Mouse (Mus musculus) forebrain, postnatal 0 days (tissue): ENCODE results near the gene Rnf150. TPM values are rescaled to one million over a fixed set of nuclear protein-coding genes. Genes with fewer than 3 reads are reported as not detected.
"Not testable (repeated sequence)": the region's sequence is repeated elsewhere in the genome, so short reads cannot be mapped to it uniquely, and the experiment has no call there.

Experiments used
- ATAC-seq: fragments of 200-750 bp; cut with Nextera tagmentation; 2 replicates; pipeline ENCODE4 v1.8.0; 2017; ENCODE audit warnings: mild to moderate bottlenecking, moderate library complexity
- DNase-seq: peaks from one replicate; pipeline ENCODE4 v3.0.0-alpha.2; 2015
- H3K27ac ChIP-seq: fragments of 300-500 bp; sonication (generic); 2 replicates; pipeline ENCODE4 v1.5.1; 2014; ENCODE audit warnings: low read depth, mild to moderate bottlenecking, antibody characterized with exemption, low read length, moderate library complexity, mixed read lengths
- H3K27me3 ChIP-seq: fragments of 300-500 bp; sonication (generic); 2 replicates; pipeline ENCODE4 v1.6.1; 2014; ENCODE audit warnings: mild to moderate bottlenecking, low read length, mixed read lengths; ENCODE audit not compliant: insufficient read depth
- H3K36me3 ChIP-seq: fragments of 300-500 bp; sonication (generic); 2 replicates; pipeline ENCODE4 v1.6.1; 2014; ENCODE audit warnings: mild to moderate bottlenecking, moderate library complexity; ENCODE audit not compliant: insufficient read depth
- H3K4me1 ChIP-seq: fragments of 300-500 bp; sonication (generic); 2 replicates; pipeline ENCODE4 v1.6.1; 2014; ENCODE audit warnings: antibody characterized with exemption; ENCODE audit not compliant: insufficient read depth
- H3K4me2 ChIP-seq: fragments of 300-500 bp; sonication (generic); 2 replicates; pipeline ENCODE4 v1.6.1; 2014; ENCODE audit warnings: low read depth, mild to moderate bottlenecking, moderate library complexity
- H3K4me3 ChIP-seq: fragments of 300-500 bp; sonication (generic); 2 replicates; pipeline ENCODE4 v1.5.1; 2014; ENCODE audit warnings: low read depth, low read length, mixed read lengths
- H3K9ac ChIP-seq: fragments of 300-500 bp; sonication (generic); 2 replicates; pipeline ENCODE4 v1.6.1; 2014; ENCODE audit warnings: mild to moderate bottlenecking
- H3K9me3 ChIP-seq: fragments of 300-500 bp; sonication (generic); 2 replicates; pipeline ENCODE4 v1.6.1; 2016; ENCODE audit warnings: low read length
- CTCF ChIP-seq: sonication (generic); IDR thresholded peaks from 2 replicates; pipeline ENCODE4 v1.5.1; 2016; ENCODE audit warnings: antibody characterized with exemption, control low read depth, low read depth
- WGBS: fragments of 180-500 bp; shearing (Covaris S2); extraction: QIAGEN DNeasy Blood & Tissue Kit; methylation state at CpG from one replicate; pipeline ENCODE4 v1.1.7; 2014; 5-methylcytosine and 5-hydroxymethylcytosine counted together
- polyA plus RNA-seq: library from polyadenylated mRNA; unstranded; fragments of >200 nt; fragmentation: Nextera tagmentation; extraction: Ambion mirVana; gene quantifications from 2 replicates; pipeline ENCODE4 v1.2.1, GENCODE M21; 2015
- total RNA-seq: library from RNA; depleted of rRNA; stranded (reverse); fragments of >200 nt; gene quantifications from 2 replicates; pipeline ENCODE4 v1.2.3, GENCODE M21; 2014

Gene Rnf150
- total and polyA plus RNA-seq, 2 experiments from 2014 or later = 1.3 to 12.3 TPM

DNA sequence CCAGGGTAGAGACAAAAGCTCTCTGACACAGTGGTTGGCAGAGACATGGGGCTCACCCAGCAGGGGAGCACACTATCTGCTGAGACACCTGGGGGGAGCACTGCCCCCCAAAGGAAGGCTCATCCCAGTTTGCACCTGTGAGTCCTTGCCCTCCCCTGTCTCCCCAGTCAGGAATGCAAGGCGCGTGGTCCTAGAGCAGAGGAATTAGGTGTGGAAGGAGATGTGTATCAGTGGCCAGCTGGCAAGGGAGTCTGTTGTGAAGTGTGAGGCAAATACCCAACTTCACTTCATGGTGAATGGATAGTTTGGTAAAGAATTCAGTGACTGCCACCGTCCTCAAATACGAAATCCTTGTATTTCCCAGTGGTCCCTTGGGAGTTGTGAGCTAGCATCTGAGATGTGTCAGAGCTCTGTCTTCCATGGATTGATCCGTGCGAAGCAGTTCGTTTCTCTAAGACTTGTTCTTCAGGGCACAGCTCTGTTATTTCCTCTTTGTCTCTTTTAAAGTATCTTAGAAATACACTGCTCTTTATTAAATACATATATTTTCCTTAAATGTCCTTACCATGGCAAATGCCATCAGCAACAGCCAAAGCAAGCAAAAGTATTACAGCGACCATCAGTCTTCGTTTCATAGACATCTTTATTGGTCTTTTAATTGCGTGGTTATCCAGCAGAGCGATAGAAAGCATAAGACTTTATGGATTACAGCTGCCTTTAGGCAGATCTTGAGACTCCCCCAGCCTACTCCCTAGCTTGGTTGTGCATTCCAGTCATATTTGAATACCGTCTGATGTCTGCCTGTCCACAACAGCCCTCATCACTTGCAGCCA, 215.8 kb downstream of the Rnf150 start:
- ATAC-seq = no peak

DNA sequence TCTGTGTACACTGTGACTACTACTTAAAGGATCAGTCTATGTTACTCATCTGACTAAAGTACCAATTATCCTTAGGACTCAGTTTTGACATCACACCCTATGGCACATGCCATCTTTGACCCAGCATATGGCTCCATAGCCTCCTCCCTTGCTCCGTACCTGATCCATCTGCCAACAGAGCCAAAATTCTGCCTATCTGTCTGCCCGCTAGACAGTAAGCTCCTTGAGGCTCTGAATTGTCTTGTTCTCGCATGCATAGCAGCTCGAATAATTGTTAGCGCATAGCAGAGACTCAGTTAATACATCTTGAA, 216.3 kb downstream of the Rnf150 start:
- no peaks in the 10 kb centered on the region for H3K9me3 ChIP-seq
- H3K4me1 ChIP-seq = no peaks in the 10 kb centered on the region
- WGBS = 91% methylated on average over 5 of the region's 5 CpGs
- H3K4me3 ChIP-seq = no peak overlapping the region
- H3K36me3 ChIP-seq = no peaks in the 10 kb centered on the region
- H3K27ac ChIP-seq = no peak overlapping the region
- no peak overlapping the region for H3K9ac ChIP-seq
- no peaks in the 10 kb centered on the region for H3K27me3 ChIP-seq
- ATAC-seq = no peak
- H3K4me2 ChIP-seq = no peak overlapping the region
- no peak for TF ChIP-seq CTCF
- DNase-seq = no peak

More for the DNA sequence above, 215.8 kb downstream of the Rnf150 start:
- Histone ChIP-seq H3K27me3 (no peaks in the 10 kb centered on the region), H3K9me3 (no peaks in the 10 kb centered on the region), H3K27ac (no peak overlapping the region), H3K4me3 (no peak overlapping the region), H3K36me3 (no peaks in the 10 kb centered on the region), H3K9ac (no peak overlapping the region), H3K4me1 (no peaks in the 10 kb centered on the region), H3K4me2 (no peak overlapping the region)
- 81% methylated on average over 12 of the region's 12 CpGs for WGBS
- no peak for TF ChIP-seq CTCF
- no peak for DNase-seq

DNA sequence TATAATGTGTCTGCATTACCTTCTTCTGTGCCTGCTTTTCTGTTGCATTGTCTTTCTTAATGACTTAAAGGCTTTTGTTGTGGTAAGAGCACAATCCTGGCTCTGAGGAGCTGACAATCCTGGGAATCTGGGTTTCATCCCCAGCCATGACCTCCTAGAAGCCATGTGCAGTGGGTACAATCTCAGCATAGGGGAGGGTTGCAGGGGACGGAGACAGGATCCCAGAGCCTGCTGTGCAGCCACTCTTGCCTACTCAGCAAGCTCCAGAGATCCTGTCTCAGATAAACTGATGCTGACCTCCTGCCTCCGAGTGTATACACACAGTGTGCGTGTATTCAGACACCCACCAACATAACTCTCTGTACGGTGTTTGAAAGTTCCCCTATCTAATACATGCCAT, 218.1 kb downstream of the Rnf150 start:
- no peaks in the 10 kb centered on the region for H3K36me3 ChIP-seq
- ATAC-seq (no peak), DNase-seq (no peak)
- no peak overlapping the region for H3K4me2 ChIP-seq
- no peak overlapping the region for H3K4me3 ChIP-seq
- no peaks in the 10 kb centered on the region for H3K4me1 ChIP-seq
- H3K27ac ChIP-seq = no peak overlapping the region
- WGBS = 73% methylated on average over 4 of the region's 4 CpGs
- no peaks in the 10 kb centered on the region for H3K27me3 ChIP-seq
- H3K9ac ChIP-seq = no peak overlapping the region
- no peaks in the 10 kb centered on the region for H3K9me3 ChIP-seq
- no peak for TF ChIP-seq CTCF

DNA sequence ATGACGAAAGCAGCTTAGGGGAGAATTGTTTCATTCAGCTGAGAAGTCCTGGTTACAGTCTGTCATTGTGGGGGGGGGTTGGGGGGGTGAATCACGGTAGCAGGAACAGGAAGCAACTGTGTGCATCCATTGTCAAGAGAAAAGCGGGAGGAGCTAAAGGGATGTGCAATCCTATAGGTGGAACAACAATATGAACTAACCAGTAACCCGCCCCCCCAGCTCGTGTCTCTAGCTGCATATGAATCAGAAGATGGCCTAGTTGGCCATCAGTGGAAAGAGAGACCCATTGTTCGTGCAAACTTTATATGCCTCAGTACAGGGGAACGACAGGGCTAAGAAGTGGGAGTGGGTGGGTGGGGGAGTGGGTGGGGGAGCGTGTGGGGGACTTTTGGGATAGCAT, 218.7 kb downstream of the Rnf150 start:
- WGBS = 82% methylated on average over 7 of the region's 8 CpGs
- H3K4me3 ChIP-seq, H3K9ac ChIP-seq, H3K9me3 ChIP-seq, DNase-seq, H3K36me3 ChIP-seq, H3K4me1 ChIP-seq, H3K27me3 ChIP-seq, H3K4me2 ChIP-seq, H3K27ac ChIP-seq, ATAC-seq: not testable (repeated sequence)

DNA sequence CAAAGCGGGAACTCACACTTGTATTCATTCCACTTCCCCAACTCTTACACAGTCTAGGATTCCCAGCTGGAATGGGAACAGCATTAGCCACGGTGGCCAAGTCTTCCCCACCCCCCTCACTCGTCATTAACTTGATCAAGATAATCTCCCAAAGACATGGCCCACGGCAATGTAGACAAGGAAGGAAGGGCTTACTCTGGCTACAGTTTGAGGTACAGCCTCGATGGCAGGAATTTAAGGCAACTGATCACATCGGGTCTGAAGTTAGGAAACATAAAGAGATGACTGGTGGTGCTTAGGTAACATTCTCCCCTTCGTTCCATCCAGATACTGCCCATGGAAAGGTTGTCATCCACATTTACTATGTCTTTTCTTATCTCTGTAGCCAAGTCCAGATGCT, 219.1 kb downstream of the Rnf150 start:
- Histone ChIP-seq H3K9me3 (no peaks in the 10 kb centered on the region), H3K4me3 (no peak overlapping the region), H3K4me1 (no peaks in the 10 kb centered on the region), H3K9ac (no peak overlapping the region), H3K27me3 (no peaks in the 10 kb centered on the region), H3K27ac (no peak overlapping the region), H3K4me2 (no peak overlapping the region), H3K36me3 (no peaks in the 10 kb centered on the region)
- TF ChIP-seq CTCF = no peak
- DNase-seq = no peak
- ATAC-seq = no peak
- 76% methylated on average over 7 of the region's 7 CpGs for WGBS

DNA sequence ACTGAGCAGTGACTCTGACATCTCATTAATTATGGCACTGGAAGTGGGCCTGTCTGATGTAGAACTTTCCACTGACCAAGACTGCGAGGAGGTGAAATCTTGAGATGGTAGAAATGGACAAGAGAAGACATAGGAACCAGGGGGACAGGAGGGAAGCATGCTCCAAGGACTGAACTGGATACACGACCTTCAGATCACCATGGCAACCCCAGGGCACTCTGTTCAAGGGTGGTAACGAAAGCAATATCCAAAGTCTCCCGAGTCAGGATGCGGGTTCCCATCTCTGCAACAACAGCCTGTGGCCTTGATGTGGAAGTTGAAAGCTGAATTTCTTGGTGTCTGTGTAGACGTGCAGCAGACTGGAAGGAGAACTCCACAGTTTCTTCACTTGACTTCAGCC, 220.3 kb downstream of the Rnf150 start:
- H3K27me3 ChIP-seq = no peaks in the 10 kb centered on the region
- DNase-seq (no peak), ATAC-seq (no peak)
- WGBS = 68% methylated on average over 6 of the region's 6 CpGs
- H3K4me3 ChIP-seq = no peak overlapping the region
- no peak for TF ChIP-seq CTCF
- H3K27ac ChIP-seq = no peak overlapping the region
- H3K9ac ChIP-seq = no peak overlapping the region
- H3K4me2 ChIP-seq = no peak overlapping the region
- H3K36me3 ChIP-seq = no peaks in the 10 kb centered on the region
- H3K4me1 ChIP-seq = no peaks in the 10 kb centered on the region
- H3K9me3 ChIP-seq = no peaks in the 10 kb centered on the region

DNA sequence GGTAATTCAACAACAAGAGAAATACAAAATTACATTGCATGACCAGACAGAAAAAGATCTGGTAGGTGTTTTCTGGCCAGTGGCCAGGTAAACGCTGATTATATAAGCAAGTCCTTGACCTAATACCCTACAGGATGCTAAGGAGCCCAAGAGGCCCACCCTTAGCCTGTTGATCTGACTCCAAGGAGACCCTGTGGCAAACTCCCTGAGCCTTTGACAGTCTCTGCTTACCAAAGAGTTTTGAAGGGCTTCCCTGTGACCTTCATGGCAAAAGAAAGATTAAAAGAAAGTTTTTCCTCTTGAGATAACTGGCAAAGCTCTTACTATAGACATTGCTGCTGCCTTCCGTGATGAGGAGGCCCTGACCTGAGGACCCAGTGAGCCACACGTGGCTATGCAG, 222.4 kb downstream of the Rnf150 start:
- Histone ChIP-seq H3K27ac (no peak overlapping the region), H3K4me3 (no peak overlapping the region), H3K27me3 (no peaks in the 10 kb centered on the region), H3K4me2 (no peak overlapping the region), H3K4me1 (no peaks in the 10 kb centered on the region), H3K36me3 (no peaks in the 10 kb centered on the region), H3K9ac (no peak overlapping the region), H3K9me3 (no peaks in the 10 kb centered on the region)
- WGBS = 73% methylated on average over 3 of the region's 3 CpGs
- ATAC-seq = no peak
- no peak for TF ChIP-seq CTCF
- DNase-seq = no peak
